Mouse (Mus musculus) heart, embryonic 15.5 days (tissue): ENCODE measurements at regions not wholly inside any gene's neighbourhood (a gene's known extent, or its start where the extent isn't known, plus 50 kb on each side); places are given as distances from the start of the nearest gene placed in this dataset.

Experiments used
- ATAC-seq: fragments of 200-750 bp; cut with Nextera tagmentation; replicated peaks from 2 replicates; pipeline ENCODE4 v1.8.0; 2017; ENCODE audit warnings: low read depth, moderate TSS enrichment; ENCODE audit not compliant: insufficient number of reproducible peaks, insufficient read depth, low FRiP score
- H3K27ac ChIP-seq: fragments of 300-500 bp; sonication (generic); 2 replicates; pipeline ENCODE4 v1.5.1; 2015; ENCODE audit warnings: mild to moderate bottlenecking, inconsistent platforms
- H3K27me3 ChIP-seq: fragments of 300-500 bp; sonication (generic); 2 replicates; pipeline ENCODE4 v1.6.1; 2015; ENCODE audit warnings: inconsistent platforms
- H3K36me3 ChIP-seq: fragments of 300-500 bp; sonication (generic); 2 replicates; pipeline ENCODE4 v1.6.1; 2015; ENCODE audit warnings: mild to moderate bottlenecking, inconsistent platforms
- H3K4me1 ChIP-seq: fragments of 300-500 bp; sonication (generic); replicated peaks from 2 replicates; pipeline ENCODE4 v1.6.1; 2015; ENCODE audit warnings: inconsistent platforms
- H3K4me2 ChIP-seq: fragments of 300-500 bp; sonication (generic); 2 replicates; pipeline ENCODE4 v1.6.1; 2015; ENCODE audit warnings: inconsistent platforms, mild to moderate bottlenecking, moderate library complexity
- H3K4me3 ChIP-seq: fragments of 300-500 bp; sonication (generic); 2 replicates; pipeline ENCODE4 v1.5.1; 2015; ENCODE audit warnings: mild to moderate bottlenecking, inconsistent platforms
- H3K9ac ChIP-seq: fragments of 300-500 bp; sonication (generic); 2 replicates; pipeline ENCODE4 v1.6.1; 2015; ENCODE audit warnings: mild to moderate bottlenecking, inconsistent platforms
- H3K9me3 ChIP-seq: fragments of 300-500 bp; sonication (generic); replicated peaks from 2 replicates; pipeline ENCODE4 v1.6.1; 2016; ENCODE audit warnings: inconsistent platforms
- WGBS: fragments of 180-500 bp; shearing (Covaris S2); methylation state at CpG from one replicate; pipeline ENCODE4 v1.1.7; 2015; ENCODE audit warnings: mixed read lengths; 5-methylcytosine and 5-hydroxymethylcytosine counted together

DNA sequence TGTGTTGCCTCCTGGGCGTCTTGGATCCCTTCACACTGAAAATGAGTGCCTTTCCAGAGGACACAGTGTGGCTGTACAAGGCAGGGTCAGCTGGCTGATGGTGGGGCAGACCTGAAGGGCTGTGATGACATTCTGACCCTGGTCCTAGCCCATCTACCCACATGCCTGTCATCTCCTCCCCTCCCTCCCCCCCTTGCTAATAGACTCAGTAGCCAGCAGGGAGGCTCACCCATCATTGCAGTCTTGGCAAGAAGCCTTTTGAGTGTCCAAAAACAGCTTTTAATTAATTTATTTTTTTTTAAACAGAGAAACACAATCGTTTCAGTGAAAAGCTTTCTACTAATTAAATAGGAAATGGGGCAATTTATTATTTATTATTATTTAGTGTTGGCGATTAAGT is 67.0 kb upstream of the Ssx2ip start:
- Histone ChIP-seq H3K27ac (peak overlapping the region; percentile 60; the same call in 1 of the 2 replicates), H3K36me3 (no peaks in the 10 kb centered on the region), H3K27me3 (no peaks in the 10 kb centered on the region), H3K4me3 (no peak overlapping the region), H3K9ac (no peak overlapping the region), H3K9me3 (no peaks in the 10 kb centered on the region), H3K4me2 (peak overlapping the region; percentile 59; the same call in 1 of the 2 replicates), H3K4me1 (peaks cover 14% of the 10 kb centered on the region)
- ATAC-seq = no peak
- 62% methylated on average over 3 of the region's 3 CpGs for WGBS

DNA sequence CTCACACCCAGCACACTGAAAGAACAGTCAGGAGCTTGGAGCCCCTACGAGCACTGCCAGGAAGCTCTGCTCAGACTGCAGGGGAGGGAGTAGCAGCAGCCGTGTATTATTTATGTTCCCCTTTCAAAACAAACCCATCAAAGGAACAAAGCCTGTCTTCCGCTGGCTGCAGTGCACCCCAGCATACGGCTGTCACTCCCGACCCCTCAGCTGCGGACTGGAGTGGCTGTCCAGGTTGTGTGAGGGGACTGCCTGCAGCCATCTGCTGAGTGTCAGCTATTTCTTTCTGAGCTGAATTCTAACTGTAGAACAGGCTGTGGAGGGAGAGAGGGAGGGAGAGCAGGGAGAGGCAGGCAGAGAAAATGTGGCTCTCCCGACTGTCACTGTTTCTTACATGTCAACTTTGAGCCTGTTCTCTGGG is 66.6 kb upstream of the Ssx2ip start:
- peak overlapping the region; percentile 51 for H3K9ac ChIP-seq
- WGBS = 2% methylated on average over 7 of the region's 7 CpGs
- no peaks in the 10 kb centered on the region for H3K36me3 ChIP-seq
- peak overlapping the region; percentile 60 for H3K27ac ChIP-seq
- ATAC-seq = peak; percentile 60; the same call in 1 of the 2 replicates
- no peaks in the 10 kb centered on the region for H3K9me3 ChIP-seq
- H3K27me3 ChIP-seq = no peaks in the 10 kb centered on the region
- H3K4me3 ChIP-seq = peak overlapping the region; percentile 35
- peaks cover 14% of the 10 kb centered on the region for H3K4me1 ChIP-seq
- peak overlapping the region; percentile 59 for H3K4me2 ChIP-seq

DNA sequence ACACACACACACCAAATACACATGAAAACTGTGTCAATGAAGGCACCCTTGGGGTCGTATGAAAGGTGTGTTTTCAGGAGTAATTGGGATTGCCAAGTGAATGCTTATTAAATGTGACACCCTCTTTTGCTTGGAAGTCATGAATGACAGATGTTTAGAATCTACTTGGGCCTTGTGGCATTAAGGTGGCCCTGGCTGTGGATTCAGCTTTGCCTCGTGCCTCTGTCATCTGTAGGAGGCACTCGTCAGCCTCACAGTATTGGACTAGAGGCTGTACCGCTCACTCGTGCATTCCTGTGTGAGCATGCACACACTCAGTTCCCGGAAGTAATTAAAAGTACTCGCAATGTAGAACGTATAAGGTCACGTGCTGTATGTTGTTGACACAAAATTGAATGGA is 66.0 kb upstream of the Ssx2ip start:
- Histone ChIP-seq H3K27me3 (no peaks in the 10 kb centered on the region), H3K27ac (no peak overlapping the region; the same call in 1 of the 2 replicates), H3K9me3 (no peaks in the 10 kb centered on the region), H3K4me2 (no peak overlapping the region), H3K4me1 (peaks cover 14% of the 10 kb centered on the region), H3K36me3 (no peaks in the 10 kb centered on the region), H3K4me3 (no peak overlapping the region), H3K9ac (no peak overlapping the region)
- WGBS = 60% methylated on average over 9 of the region's 9 CpGs
- ATAC-seq = no peak

DNA sequence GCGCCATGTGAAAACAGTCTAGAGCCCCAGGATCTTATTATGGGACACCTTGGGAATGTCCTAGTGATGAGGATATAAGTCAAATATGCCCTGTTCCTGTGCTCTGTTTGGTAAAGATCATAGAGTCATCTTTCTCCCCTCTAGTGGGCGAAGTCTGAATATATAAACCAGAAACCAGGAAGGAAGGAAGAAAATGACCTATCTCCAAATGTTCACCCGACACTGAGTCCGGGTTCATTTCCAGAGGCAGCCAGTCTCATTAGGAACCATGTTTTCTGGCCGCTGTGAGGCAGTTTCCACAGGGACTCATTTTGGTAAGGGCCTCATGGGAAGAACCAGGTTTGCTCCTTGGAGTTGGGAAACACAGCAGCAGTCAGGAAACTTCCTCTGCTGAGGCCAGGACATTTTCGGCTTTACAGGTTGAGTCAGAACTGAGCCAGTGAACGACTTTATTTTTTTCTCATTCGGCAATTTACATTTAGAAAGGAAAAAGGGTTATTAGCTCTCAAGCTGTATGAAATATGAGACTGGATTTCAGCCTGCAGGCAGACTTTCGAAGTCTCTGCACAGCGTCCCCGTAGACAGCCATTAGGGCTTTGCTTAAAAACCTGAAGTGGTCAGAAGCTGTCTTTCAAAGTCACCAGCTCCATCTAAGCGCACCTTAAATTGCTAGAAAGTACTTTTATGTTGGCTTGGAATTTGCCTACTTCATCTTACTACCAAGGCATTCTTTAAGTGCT is 64.0 kb upstream of the Ssx2ip start:
- no peaks in the 10 kb centered on the region for H3K36me3 ChIP-seq
- ATAC-seq = no peak
- H3K9ac ChIP-seq = no peak overlapping the region
- WGBS = 69% methylated on average over 12 of the region's 12 CpGs
- H3K4me1 ChIP-seq = peaks cover 16% of the 10 kb centered on the region
- H3K27ac ChIP-seq = no peak overlapping the region
- H3K27me3 ChIP-seq = no peaks in the 10 kb centered on the region
- H3K9me3 ChIP-seq = no peaks in the 10 kb centered on the region
- no peak overlapping the region for H3K4me2 ChIP-seq
- no peak overlapping the region for H3K4me3 ChIP-seq

DNA sequence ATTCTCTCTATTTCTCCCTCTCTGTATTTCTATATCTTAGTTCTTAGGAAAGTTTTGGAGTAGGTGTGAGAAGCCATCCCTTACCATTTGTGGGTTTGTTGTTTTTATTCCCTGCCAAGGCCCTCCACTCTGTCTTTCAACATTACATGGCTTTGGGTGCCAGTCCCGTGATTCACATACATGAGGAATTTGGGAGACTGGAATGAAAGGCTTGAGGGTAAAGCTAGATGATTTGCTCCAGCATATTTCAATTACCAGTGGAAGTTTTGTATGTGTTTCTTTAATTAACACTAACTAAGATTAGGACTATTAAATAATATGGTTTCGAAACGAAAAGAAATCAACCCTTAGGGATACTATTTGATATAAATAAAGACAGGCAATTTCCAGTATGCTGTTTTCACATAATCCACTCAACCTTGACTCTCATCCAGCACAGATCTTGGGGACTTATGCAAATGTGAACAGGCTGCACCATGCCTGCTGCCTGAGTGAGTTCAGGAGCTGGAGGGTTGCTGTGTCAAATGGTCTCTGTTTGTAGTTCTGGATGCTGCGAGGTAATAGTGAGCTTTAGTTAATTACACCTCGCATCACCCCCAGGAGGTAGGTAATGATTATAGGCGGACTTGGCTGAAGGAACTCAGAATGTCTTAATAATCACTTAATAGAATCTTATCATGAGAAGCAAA is 62.6 kb upstream of the Ssx2ip start:
- Histone ChIP-seq H3K27me3 (no peaks in the 10 kb centered on the region), H3K36me3 (no peaks in the 10 kb centered on the region), H3K9me3 (no peaks in the 10 kb centered on the region), H3K4me3 (no peak overlapping the region), H3K4me2 (no peak overlapping the region), H3K4me1 (peaks cover 18% of the 10 kb centered on the region), H3K27ac (no peak overlapping the region), H3K9ac (no peak overlapping the region)
- 80% methylated on average over 6 of the region's 6 CpGs for WGBS
- ATAC-seq = no peak

DNA sequence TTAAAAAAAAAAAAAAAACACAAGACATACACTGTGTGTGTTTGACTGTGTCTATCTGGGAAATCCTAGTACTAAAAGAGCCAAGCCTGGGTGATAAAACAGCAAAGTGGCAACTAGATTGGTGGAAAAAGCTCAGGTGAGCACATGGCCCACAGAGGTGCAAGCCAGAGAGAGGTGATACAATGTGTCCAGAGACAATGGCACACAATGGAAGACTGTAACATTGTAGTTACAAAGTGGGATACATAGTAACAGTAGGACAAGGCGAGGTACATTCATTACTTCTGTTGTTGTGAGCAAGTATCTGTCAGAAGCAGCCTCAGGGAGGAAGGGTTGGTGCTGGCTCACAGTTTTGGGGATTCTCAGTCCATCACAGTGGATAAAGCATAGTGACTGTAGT is 61.7 kb upstream of the Ssx2ip start:
- H3K4me1 ChIP-seq = peaks cover 13% of the 10 kb centered on the region
- 83% methylated on average over 1 of the region's 1 CpGs for WGBS
- no peak overlapping the region for H3K4me3 ChIP-seq
- H3K36me3 ChIP-seq = no peaks in the 10 kb centered on the region
- H3K9ac ChIP-seq = no peak overlapping the region
- no peak overlapping the region for H3K27ac ChIP-seq
- no peak for ATAC-seq
- H3K27me3 ChIP-seq = 0 out of 2 replicates have a peak, but pooled peaks cover 3% of the 10 kb centered on the region
- H3K4me2 ChIP-seq = no peak overlapping the region
- H3K9me3 ChIP-seq = no peaks in the 10 kb centered on the region

DNA sequence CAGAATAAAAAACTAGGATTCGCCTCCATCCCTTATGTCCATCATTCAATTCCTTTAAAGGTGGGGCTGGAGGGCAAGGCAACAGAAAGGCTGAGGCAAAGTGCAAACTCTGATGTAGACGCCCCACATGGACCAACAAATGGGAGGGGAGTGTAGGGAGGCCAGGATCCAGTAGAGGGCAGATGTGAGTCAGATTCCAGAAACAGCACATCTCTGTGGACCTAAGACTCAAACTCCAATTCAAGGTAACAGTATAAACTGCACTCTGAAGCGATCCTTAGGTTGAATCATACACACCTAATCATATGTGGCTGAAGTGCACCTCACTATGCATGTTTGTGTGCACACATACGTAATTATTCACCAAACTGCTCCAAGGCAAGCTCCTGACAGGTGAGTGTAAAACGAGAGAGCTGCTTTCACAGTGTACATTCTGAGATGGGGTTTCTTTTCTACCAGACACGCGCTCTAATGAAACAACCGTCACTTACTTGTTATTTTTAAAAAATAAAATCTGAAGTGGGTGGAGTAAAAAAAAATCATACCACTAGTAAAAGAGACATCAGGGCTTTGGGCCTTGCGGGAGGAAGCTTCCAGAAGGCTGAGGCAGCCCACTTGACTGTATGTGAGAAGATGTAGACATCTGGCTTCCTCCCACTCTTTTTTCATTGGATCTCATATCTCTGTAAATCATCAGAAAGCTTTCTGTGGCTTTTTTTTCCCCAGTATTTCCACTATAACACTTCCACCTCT is 60.6 kb upstream of the Ssx2ip start:
- H3K9ac ChIP-seq = no peak overlapping the region
- no peak for ATAC-seq
- H3K27ac ChIP-seq = no peak overlapping the region
- H3K36me3 ChIP-seq = no peaks in the 10 kb centered on the region
- H3K4me3 ChIP-seq = no peak overlapping the region
- 0 out of 2 replicates have a peak, but pooled peaks cover 4% of the 10 kb centered on the region for H3K4me1 ChIP-seq
- WGBS = 60% methylated on average over 9 of the region's 9 CpGs
- H3K9me3 ChIP-seq = no peaks in the 10 kb centered on the region
- H3K27me3 ChIP-seq = 0 out of 2 replicates have a peak, but pooled peaks cover 3% of the 10 kb centered on the region
- no peak overlapping the region for H3K4me2 ChIP-seq

DNA sequence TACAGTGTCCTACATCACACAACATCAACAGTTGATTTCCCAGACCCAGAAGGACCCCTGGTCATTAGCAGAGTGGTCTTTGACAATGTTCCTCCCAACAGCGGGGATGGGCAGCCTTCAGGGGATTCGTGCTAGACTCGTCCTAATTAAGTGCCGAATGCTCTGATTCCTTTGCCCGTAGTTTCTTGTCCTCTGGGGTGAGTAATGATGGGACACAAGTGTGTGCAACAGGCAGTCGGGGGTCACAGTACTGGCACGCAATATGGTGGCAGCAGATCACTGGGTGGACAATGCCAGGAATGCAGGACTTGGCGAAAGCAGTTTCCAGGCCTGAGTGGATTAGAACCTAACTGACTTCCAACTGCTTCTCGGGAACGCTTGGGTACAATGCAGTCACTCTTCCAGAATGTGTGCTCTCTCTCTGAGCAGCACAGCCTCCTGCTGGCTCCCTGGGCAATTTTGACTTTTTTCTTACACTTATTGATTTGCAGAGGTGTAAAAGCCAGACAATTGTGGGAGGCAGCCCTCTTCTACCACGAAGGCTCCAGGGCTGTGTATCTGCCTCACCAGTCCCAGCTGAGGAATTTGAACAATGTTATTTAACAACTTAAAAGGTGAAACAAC is 59.9 kb upstream of the Ssx2ip start:
- Histone ChIP-seq H3K27ac (no peak overlapping the region), H3K4me3 (no peak overlapping the region), H3K27me3 (0 out of 2 replicates have a peak, but pooled peaks cover 3% of the 10 kb centered on the region), H3K4me1 (0 out of 2 replicates have a peak, but pooled peaks cover 4% of the 10 kb centered on the region), H3K36me3 (no peaks in the 10 kb centered on the region), H3K9me3 (no peaks in the 10 kb centered on the region), H3K9ac (no peak overlapping the region), H3K4me2 (no peak overlapping the region)
- no peak for ATAC-seq
- WGBS = 79% methylated on average over 11 of the region's 11 CpGs

DNA sequence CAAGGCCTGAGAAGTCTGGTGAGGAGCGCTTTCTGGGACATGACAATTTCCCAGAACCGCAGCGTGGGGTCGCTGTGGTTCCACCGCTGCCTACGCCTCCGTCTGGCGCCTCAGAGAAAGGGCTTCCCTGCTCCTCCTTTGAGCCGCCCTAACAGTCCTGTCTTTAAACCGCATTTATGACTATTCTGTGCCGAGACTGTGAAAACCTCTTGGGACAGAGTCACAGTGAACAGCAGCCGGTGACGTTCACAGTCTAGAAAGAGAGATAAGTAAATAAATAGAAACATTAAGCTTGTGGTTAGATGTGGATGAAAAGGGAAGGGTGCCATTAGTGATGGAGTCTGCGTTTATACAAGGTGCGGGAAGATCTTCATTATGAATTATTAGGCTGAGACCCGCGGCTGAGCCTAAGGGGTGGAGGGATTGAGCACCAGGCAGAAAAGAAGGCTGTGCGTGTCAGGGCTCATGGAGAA is 59.1 kb upstream of the Ssx2ip start:
- H3K27ac ChIP-seq = no peak overlapping the region
- H3K27me3 ChIP-seq = 0 out of 2 replicates have a peak, but pooled peaks cover 3% of the 10 kb centered on the region
- 0 out of 2 replicates have a peak overlapping the region, but pooled peaks have one; percentile 28 for H3K9ac ChIP-seq
- H3K9me3 ChIP-seq = no peaks in the 10 kb centered on the region
- H3K36me3 ChIP-seq = no peaks in the 10 kb centered on the region
- H3K4me2 ChIP-seq = peak overlapping the region; percentile 57
- 0 out of 2 replicates have a peak, but pooled peaks cover 4% of the 10 kb centered on the region for H3K4me1 ChIP-seq
- 8% methylated on average over 18 of the region's 18 CpGs for WGBS
- H3K4me3 ChIP-seq = peak overlapping the region; percentile 35
- ATAC-seq = peak; percentile 61; the same call in 1 of the 2 replicates

DNA sequence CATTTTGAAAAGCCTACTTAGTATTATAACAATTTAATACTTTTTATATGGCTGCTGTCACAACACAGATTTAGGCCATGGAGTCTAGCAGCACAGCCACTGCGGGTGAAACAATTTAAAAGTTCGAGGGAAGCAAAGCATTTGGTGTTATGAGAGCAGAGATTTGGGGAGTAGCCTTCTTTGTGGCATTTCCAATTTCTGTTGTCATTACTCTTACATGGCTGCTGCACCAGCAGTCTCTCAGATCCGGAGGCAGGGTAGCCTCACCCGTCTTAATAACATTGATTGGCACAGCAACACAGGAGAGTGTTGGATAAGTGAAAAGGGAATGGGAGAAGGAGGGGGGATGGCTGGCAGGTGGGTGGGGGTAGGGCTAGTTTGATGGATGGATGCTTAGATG is 58.5 kb upstream of the Ssx2ip start:
- Histone ChIP-seq H3K4me1 (0 out of 2 replicates have a peak, but pooled peaks cover 4% of the 10 kb centered on the region), H3K9me3 (no peaks in the 10 kb centered on the region), H3K9ac (no peak overlapping the region), H3K27ac (no peak overlapping the region), H3K36me3 (no peaks in the 10 kb centered on the region), H3K4me3 (no peak overlapping the region; the same call in 1 of the 2 replicates), H3K27me3 (0 out of 2 replicates have a peak, but pooled peaks cover 3% of the 10 kb centered on the region), H3K4me2 (no peak overlapping the region)
- WGBS = 70% methylated on average over 4 of the region's 4 CpGs
- no peak for ATAC-seq
